Mouse (Mus musculus) embryonic facial prominence, embryonic 11.5 days (tissue): ENCODE data around the gene Cftr. TPM values are rescaled to one million over a fixed set of nuclear protein-coding genes. Genes with fewer than 3 reads are reported as not detected.

Source experiments
- ATAC-seq: fragments of 200-750 bp; cut with Nextera tagmentation; replicated peaks from 2 replicates; pipeline ENCODE4 v1.8.0; 2017; ENCODE audit warnings: low read depth; ENCODE audit not compliant: insufficient number of reproducible peaks, low FRiP score, low TSS enrichment
- DNase-seq: peaks from one replicate; pipeline ENCODE4 v3.0.0-alpha.2; 2015; ENCODE audit warnings: low spot score
- H3K27ac ChIP-seq: fragments of 300-500 bp; sonication (generic); replicated peaks from 2 replicates; pipeline ENCODE4 v1.5.1; 2014; ENCODE audit warnings: mild to moderate bottlenecking, low read depth, low read length, control low read depth
- H3K27me3 ChIP-seq: fragments of 300-500 bp; sonication (generic); 2 replicates; pipeline ENCODE4 v1.6.1; 2014; ENCODE audit warnings: mild to moderate bottlenecking, low read length, moderate library complexity, mixed read lengths; ENCODE audit not compliant: control insufficient read depth, insufficient read depth
- H3K36me3 ChIP-seq: fragments of 300-500 bp; sonication (generic); replicated peaks from 2 replicates; pipeline ENCODE4 v1.6.1; 2014; ENCODE audit warnings: low read depth, mild to moderate bottlenecking, low read length, moderate library complexity, mixed read lengths; ENCODE audit not compliant: control insufficient read depth, insufficient read depth
- H3K4me1 ChIP-seq: fragments of 300-500 bp; sonication (generic); 2 replicates; pipeline ENCODE4 v1.6.1; 2014; ENCODE audit warnings: low read length, mixed read lengths; ENCODE audit not compliant: control insufficient read depth, insufficient read depth
- H3K4me2 ChIP-seq: fragments of 300-500 bp; sonication (generic); 2 replicates; pipeline ENCODE4 v1.6.1; 2014; ENCODE audit warnings: low read depth, mild to moderate bottlenecking, control low read depth, low read length, moderate library complexity
- H3K4me3 ChIP-seq: fragments of 300-500 bp; sonication (generic); 2 replicates; pipeline ENCODE4 v1.5.1; 2014; ENCODE audit warnings: low read depth, low read length, control low read depth
- H3K9ac ChIP-seq: fragments of 300-500 bp; sonication (generic); replicated peaks from 2 replicates; pipeline ENCODE4 v1.6.1; 2014; ENCODE audit warnings: mild to moderate bottlenecking, control low read depth, low read length
- H3K9me3 ChIP-seq: fragments of 300-500 bp; sonication (generic); replicated peaks from 2 replicates; pipeline ENCODE4 v1.6.1; 2016; ENCODE audit warnings: mild to moderate bottlenecking, low read length, inconsistent platforms, mixed read lengths; ENCODE audit not compliant: control insufficient read depth
- WGBS: fragments of 180-500 bp; shearing (Covaris S2); extraction: QIAGEN DNeasy Blood & Tissue Kit; methylation state at CpG from one replicate; pipeline ENCODE4 v1.1.7; 2014; 5-methylcytosine and 5-hydroxymethylcytosine counted together
- polyA plus RNA-seq: library from polyadenylated mRNA; unstranded; fragments of >200 nt; fragmentation: Nextera tagmentation; extraction: Ambion mirVana; gene quantifications from 2 replicates; pipeline ENCODE4 v1.2.1, GENCODE M21; 2014

Gene Cftr
- polyA plus RNA-seq, 1 experiment from 2014 or later, result 0.15 TPM

- H3K27me3 ChIP-seq, result no peaks in the 10 kb centered on the region
- H3K9ac ChIP-seq, result no peak overlapping the region
- H3K4me3 ChIP-seq, result no peak overlapping the region
- H3K9me3 ChIP-seq, result no peaks in the 10 kb centered on the region
- no peak for DNase-seq
- H3K4me1 ChIP-seq, result no peaks in the 10 kb centered on the region
- no peaks in the 10 kb centered on the region for H3K36me3 ChIP-seq
- 76% methylated on average over 3 of the region's 3 CpGs for WGBS
- ATAC-seq, result no peak
- H3K4me2 ChIP-seq, result no peak overlapping the region
- no peak overlapping the region for H3K27ac ChIP-seq
Measured at GRCm38 (mm10) chr6:18369054-18369453, 198.6 kb downstream of the Cftr start.

GRCm38 (mm10) chr6:18369723-18370122, 199.2 kb downstream of the Cftr start:
- DNase-seq (no peak), ATAC-seq (no peak)
- no peaks in the 10 kb centered on the region for H3K36me3 ChIP-seq
- no peak overlapping the region for H3K4me2 ChIP-seq
- no peaks in the 10 kb centered on the region for H3K4me1 ChIP-seq
- 88% methylated on average over 4 of the region's 4 CpGs for WGBS
- H3K27ac ChIP-seq, result no peak overlapping the region
- H3K9ac ChIP-seq, result no peak overlapping the region
- H3K4me3 ChIP-seq, result no peak overlapping the region
- H3K27me3 ChIP-seq, result no peaks in the 10 kb centered on the region
- no peaks in the 10 kb centered on the region for H3K9me3 ChIP-seq

Other genes starting within 250 kb of the Cftr start
- gene Wnt2, start 140.1 kb upstream of the Cftr start, polyA plus RNA-seq, result 1.1 and 1.4 TPM in 2 replicates
- gene Asz1, start 61.6 kb upstream of the Cftr start, polyA plus RNA-seq, result not detected in 2 replicates